Mouse (Mus musculus): ENCODE data around the gene Gm12258.

DNA sequence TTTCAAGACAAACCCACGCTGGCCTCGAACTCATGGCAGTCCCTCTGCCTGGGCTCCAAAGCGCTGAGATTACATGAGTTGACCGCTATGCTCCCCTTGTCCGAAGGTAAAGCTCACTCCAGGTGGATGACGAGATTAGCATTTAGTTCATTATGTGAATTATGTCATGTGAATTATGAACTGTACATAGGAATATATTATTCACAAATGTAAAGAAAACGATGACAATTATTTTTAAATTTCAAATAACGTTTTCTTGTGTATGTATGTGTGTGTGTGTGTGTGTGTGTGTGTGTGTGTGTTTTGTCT lies 57.4 kb downstream of the Gm12258 start:
- no peak for TF ChIP-seq GATA1 (IDR thresholded peaks at IDR 0.05; ENCODE audit: low read length)
- no peak for TF ChIP-seq TAL1 (IDR thresholded peaks at IDR 0.05; ENCODE audit: low read length)

Measured in erythroblast, embryonic 14.5 days (primary cell).